Mouse (Mus musculus) ES-Bruce4 (cell line): ENCODE results near the gene Pogz.

Experiments
- CTCF ChIP-seq: IDR thresholded peaks from one replicate; pipeline ENCODE4 v1.8.1; 2011; ENCODE audit warnings: low read depth, low read length
- POLR2A ChIP-seq: IDR thresholded peaks from one replicate; pipeline ENCODE4 v1.8.1; 2011; ENCODE audit warnings: low read length; ENCODE audit not compliant: insufficient read depth

DNA sequence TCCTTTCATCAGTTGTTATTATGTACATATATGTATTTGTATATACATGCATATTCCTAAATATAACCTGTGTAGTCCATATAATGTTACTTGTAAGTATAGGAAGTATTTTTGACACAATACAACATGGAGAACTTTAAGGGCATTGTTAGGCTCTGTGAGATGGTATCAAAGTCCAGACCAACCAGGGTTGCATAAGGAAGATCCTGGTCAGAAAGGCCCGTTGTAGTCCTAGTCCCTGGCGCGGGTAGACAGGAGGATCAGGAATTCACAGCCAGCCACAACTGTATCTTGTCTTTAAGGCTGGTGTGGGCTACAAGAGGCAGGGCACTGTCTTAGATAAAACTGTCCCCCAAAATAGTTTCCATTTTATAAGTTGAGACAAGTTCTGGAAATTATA, 31.6 kb downstream of the Pogz start:
- TF ChIP-seq CTCF (no peak), POLR2A (no peak)
